Mouse (Mus musculus) stomach, embryonic 16.5 days (tissue): ENCODE results near the gene Cers4. TPM values are rescaled to one million over a fixed set of nuclear protein-coding genes. Genes with fewer than 3 reads are reported as not detected.

Source experiments
- ATAC-seq: fragments of 200-750 bp; cut with Nextera tagmentation; 2 replicates; pipeline ENCODE4 v1.8.0; 2017; ENCODE audit warnings: moderate number of reproducible peaks, moderate TSS enrichment; ENCODE audit not compliant: insufficient read depth, low FRiP score
- H3K27ac ChIP-seq: fragments of 300-500 bp; sonication (generic); 2 replicates; pipeline ENCODE4 v1.5.1; 2014; ENCODE audit warnings: low read length
- H3K27me3 ChIP-seq: fragments of 300-500 bp; sonication (generic); 2 replicates; pipeline ENCODE4 v1.6.1; 2014; ENCODE audit warnings: low read length, control low read depth, mixed read lengths; ENCODE audit not compliant: control insufficient read depth, insufficient read depth
- H3K36me3 ChIP-seq: fragments of 300-500 bp; sonication (generic); 2 replicates; pipeline ENCODE4 v1.6.1; 2014; ENCODE audit warnings: low read length; ENCODE audit not compliant: control insufficient read depth, insufficient read depth
- H3K4me1 ChIP-seq: fragments of 300-500 bp; sonication (generic); 2 replicates; pipeline ENCODE4 v1.6.1; 2014; ENCODE audit warnings: low read length, control low read depth, mixed read lengths; ENCODE audit not compliant: control insufficient read depth, insufficient read depth
- H3K4me2 ChIP-seq: fragments of 300-500 bp; sonication (generic); 2 replicates; pipeline ENCODE4 v1.6.1; 2014; ENCODE audit warnings: low read depth, low read length, mixed read lengths
- H3K4me3 ChIP-seq: fragments of 300-500 bp; sonication (generic); replicated peaks from 2 replicates; pipeline ENCODE4 v1.5.1; 2014; ENCODE audit warnings: mild to moderate bottlenecking, low read length
- H3K9ac ChIP-seq: fragments of 300-500 bp; sonication (generic); 2 replicates; pipeline ENCODE4 v1.6.1; 2014; ENCODE audit warnings: low read length
- H3K9me3 ChIP-seq: fragments of 300-500 bp; sonication (generic); replicated peaks from 2 replicates; pipeline ENCODE4 v1.6.1; 2016; ENCODE audit warnings: low read length, control low read depth; ENCODE audit not compliant: control insufficient read depth
- WGBS: fragments of 180-500 bp; shearing (Covaris S2); extraction: QIAGEN DNeasy Blood & Tissue Kit; methylation state at CpG from one replicate; pipeline ENCODE4 v1.1.7; 2014; 5-methylcytosine and 5-hydroxymethylcytosine counted together
- polyA plus RNA-seq: library from polyadenylated mRNA; unstranded; fragments of >200 nt; fragmentation: Nextera tagmentation; extraction: Ambion mirVana; gene quantifications from 2 replicates; pipeline ENCODE4 v1.2.1, GENCODE M21; 2015

The Cers4 gene
- 32.1 and 33.7 TPM in 2 replicates for polyA plus RNA-seq

- Histone ChIP-seq H3K27ac (peak within 1 kb of the TSS; percentile 88), H3K4me2 (peak within 1 kb of the TSS; percentile 76), H3K36me3 (no peaks in the 10 kb centered on the region), H3K27me3 (no peaks in the 10 kb centered on the region), H3K9ac (peak within 1 kb of the TSS; percentile 79), H3K4me3 (peak within 1 kb of the TSS; percentile 68), H3K9me3 (no peaks in the 10 kb centered on the region), H3K4me1 (peaks cover 13% of the 10 kb centered on the region)
- 1% methylated on average over 39 of the region's 39 CpGs for WGBS
- ATAC-seq: peak; percentile 96
Measured at GRCm38 (mm10) chr8:4492851-4493685, at the start of gene Cers4. Gene Cers4, plus strand, starts transcription at chr8:4493026.

GRCm38 (mm10) chr8:4458165-4458564 lies 34.7 kb upstream of the Cers4 start:
- no peak overlapping the region for H3K27ac ChIP-seq
- no peaks in the 10 kb centered on the region for H3K4me1 ChIP-seq
- no peaks in the 10 kb centered on the region for H3K9me3 ChIP-seq
- H3K9ac ChIP-seq: no peak overlapping the region
- 84% methylated on average over 2 of the region's 2 CpGs for WGBS
- no peaks in the 10 kb centered on the region for H3K27me3 ChIP-seq
- no peaks in the 10 kb centered on the region for H3K36me3 ChIP-seq
- no peak overlapping the region for H3K4me3 ChIP-seq
- no peak overlapping the region for H3K4me2 ChIP-seq
- no peak for ATAC-seq

- no peak for ATAC-seq
- WGBS: 84% methylated on average over 2 of the region's 2 CpGs
- no peak overlapping the region for H3K27ac ChIP-seq
- H3K4me2 ChIP-seq: no peak overlapping the region
- H3K27me3 ChIP-seq: no peaks in the 10 kb centered on the region
- no peaks in the 10 kb centered on the region for H3K4me1 ChIP-seq
- no peak overlapping the region for H3K9ac ChIP-seq
- H3K9me3 ChIP-seq: no peaks in the 10 kb centered on the region
- no peak overlapping the region for H3K4me3 ChIP-seq
- H3K36me3 ChIP-seq: no peaks in the 10 kb centered on the region
Measured at GRCm38 (mm10) chr8:4463061-4463460, 29.8 kb upstream of the Cers4 start.

GRCm38 (mm10) chr8:4474419-4475187 lies 18.2 kb upstream of the Cers4 start:
- H3K27me3 ChIP-seq: no peaks in the 10 kb centered on the region
- no peaks in the 10 kb centered on the region for H3K36me3 ChIP-seq
- no peak for ATAC-seq
- H3K9me3 ChIP-seq: no peaks in the 10 kb centered on the region
- no peak overlapping the region for H3K4me2 ChIP-seq
- H3K27ac ChIP-seq: no peak overlapping the region
- no peak overlapping the region for H3K4me3 ChIP-seq
- no peaks in the 10 kb centered on the region for H3K4me1 ChIP-seq
- WGBS: 56% methylated on average over 7 of the region's 7 CpGs
- no peak overlapping the region for H3K9ac ChIP-seq

- no peaks in the 10 kb centered on the region for H3K27me3 ChIP-seq
- H3K9ac ChIP-seq: no peak overlapping the region
- no peak for ATAC-seq
- H3K36me3 ChIP-seq: no peaks in the 10 kb centered on the region
- H3K4me3 ChIP-seq: no peak overlapping the region
- no peaks in the 10 kb centered on the region for H3K4me1 ChIP-seq
- WGBS: 73% methylated on average over 4 of the region's 4 CpGs
- H3K9me3 ChIP-seq: no peaks in the 10 kb centered on the region
- H3K4me2 ChIP-seq: no peak overlapping the region
- H3K27ac ChIP-seq: no peak overlapping the region
Measured at GRCm38 (mm10) chr8:4481154-4481553, 11.7 kb upstream of the Cers4 start.

- Histone ChIP-seq H3K4me1 (no peaks in the 10 kb centered on the region), H3K36me3 (no peaks in the 10 kb centered on the region), H3K4me3 (no peak overlapping the region), H3K27ac (no peak overlapping the region), H3K4me2 (no peak overlapping the region), H3K9ac (no peak overlapping the region), H3K9me3 (no peaks in the 10 kb centered on the region), H3K27me3 (no peaks in the 10 kb centered on the region)
- peak; percentile 42; the same call in 1 of the 2 replicates for ATAC-seq
- 50% methylated on average over 4 of the region's 4 CpGs for WGBS
Measured at GRCm38 (mm10) chr8:4481586-4481985, 11.2 kb upstream of the Cers4 start.

- H3K27me3 ChIP-seq: no peaks in the 10 kb centered on the region
Measured at GRCm38 (mm10) chr8:4482501-4482900, 10.3 kb upstream of the Cers4 start.

GRCm38 (mm10) chr8:4483330-4483729 lies 9.5 kb upstream of the Cers4 start:
- H3K4me2 ChIP-seq: no peak overlapping the region
- H3K9me3 ChIP-seq: no peaks in the 10 kb centered on the region
- H3K27me3 ChIP-seq: no peaks in the 10 kb centered on the region
- peak; percentile 80; the same call in 1 of the 2 replicates for ATAC-seq
- 57% methylated on average over 6 of the region's 6 CpGs for WGBS
- H3K9ac ChIP-seq: no peak overlapping the region
- no peak overlapping the region for H3K4me3 ChIP-seq
- no peaks in the 10 kb centered on the region for H3K4me1 ChIP-seq
- no peaks in the 10 kb centered on the region for H3K36me3 ChIP-seq
- no peak overlapping the region for H3K27ac ChIP-seq

More at GRCm38 (mm10) chr8:4482501-4482900, 10.3 kb upstream of the Cers4 start:
- WGBS: 72% methylated on average over 4 of the region's 4 CpGs
- Histone ChIP-seq H3K9me3 (no peaks in the 10 kb centered on the region), H3K36me3 (no peaks in the 10 kb centered on the region), H3K27ac (no peak overlapping the region), H3K4me2 (no peak overlapping the region), H3K4me3 (no peak overlapping the region), H3K9ac (no peak overlapping the region), H3K4me1 (no peaks in the 10 kb centered on the region)
- ATAC-seq: no peak
